Mouse (Mus musculus) limb, embryonic 10.5 days (tissue): ENCODE measurements around the gene Wdr70. TPM values are rescaled to one million over a fixed set of nuclear protein-coding genes. Genes with fewer than 3 reads are reported as not detected.
"Not testable (repeated sequence)": the region's sequence is repeated elsewhere in the genome, so short reads cannot be mapped to it uniquely, and the experiment has no call there.

Experiments used
- DNase-seq: peaks from one replicate; pipeline ENCODE4 v3.0.0-alpha.2; 2017; ENCODE audit warnings: low spot score
- H3K27ac ChIP-seq: fragments of 300-500 bp; sonication (generic); 2 replicates; pipeline ENCODE4 v1.5.1; 2016; ENCODE audit warnings: mild to moderate bottlenecking
- H3K27me3 ChIP-seq: fragments of 300-500 bp; sonication (generic); 2 replicates; pipeline ENCODE4 v1.6.1; 2016; ENCODE audit warnings: low read depth, mild to moderate bottlenecking; ENCODE audit not compliant: poor library complexity, severe bottlenecking
- H3K36me3 ChIP-seq: fragments of 300-500 bp; sonication (generic); 2 replicates; pipeline ENCODE4 v1.6.1; 2016; ENCODE audit warnings: mild to moderate bottlenecking, moderate library complexity
- H3K4me1 ChIP-seq: fragments of 300-500 bp; sonication (generic); 2 replicates; pipeline ENCODE4 v1.6.1; 2016
- H3K4me3 ChIP-seq: fragments of 300-500 bp; sonication (generic); 2 replicates; pipeline ENCODE4 v1.5.1; 2016; ENCODE audit warnings: mild to moderate bottlenecking, moderate library complexity
- H3K9me3 ChIP-seq: fragments of 300-500 bp; sonication (generic); replicated peaks from 2 replicates; pipeline ENCODE4 v1.6.1; 2016; ENCODE audit warnings: mild to moderate bottlenecking
- WGBS: fragments of 180-500 bp; shearing (Covaris S2); methylation state at CpG from one replicate; pipeline ENCODE4 v1.1.7; 2016; 5-methylcytosine and 5-hydroxymethylcytosine counted together
- polyA plus RNA-seq: library from polyadenylated mRNA; unstranded; fragments of >200 nt; fragmentation: Nextera tagmentation; extraction: Ambion mirVana; gene quantifications from 2 replicates; pipeline ENCODE4 v1.2.1, GENCODE M21; 2016

Gene Wdr70
- polyA plus RNA-seq, 1 experiment from 2014 or later: 71.4 TPM

DNA sequence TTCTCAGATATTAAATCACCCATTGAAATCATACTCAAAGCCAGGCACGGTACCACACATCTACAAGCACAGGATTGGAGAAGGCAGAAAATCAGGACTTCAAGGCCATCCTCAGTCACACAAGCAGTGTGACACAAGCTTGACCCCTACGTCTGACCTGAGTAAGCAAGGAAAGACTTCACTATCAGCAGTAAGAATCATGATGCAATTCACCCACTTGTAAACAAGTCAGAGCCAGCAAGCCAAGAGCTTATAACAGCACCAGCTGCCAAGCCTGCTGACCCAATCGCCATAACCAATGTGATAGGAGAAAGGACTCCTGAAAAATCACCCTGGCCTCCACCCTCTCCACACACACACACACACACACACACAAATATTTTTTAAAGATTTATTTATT, 10.3 kb downstream of the Wdr70 start:
- Histone ChIP-seq H3K36me3 (peaks cover 49% of the 10 kb centered on the region), H3K4me3 (no peak overlapping the region), H3K27ac (no peak overlapping the region), H3K27me3 (no peaks in the 10 kb centered on the region), H3K4me1 (no peaks in the 10 kb centered on the region), H3K9me3 (no peaks in the 10 kb centered on the region)
- no peak for DNase-seq
- WGBS: 75% methylated on average over 3 of the region's 3 CpGs

DNA sequence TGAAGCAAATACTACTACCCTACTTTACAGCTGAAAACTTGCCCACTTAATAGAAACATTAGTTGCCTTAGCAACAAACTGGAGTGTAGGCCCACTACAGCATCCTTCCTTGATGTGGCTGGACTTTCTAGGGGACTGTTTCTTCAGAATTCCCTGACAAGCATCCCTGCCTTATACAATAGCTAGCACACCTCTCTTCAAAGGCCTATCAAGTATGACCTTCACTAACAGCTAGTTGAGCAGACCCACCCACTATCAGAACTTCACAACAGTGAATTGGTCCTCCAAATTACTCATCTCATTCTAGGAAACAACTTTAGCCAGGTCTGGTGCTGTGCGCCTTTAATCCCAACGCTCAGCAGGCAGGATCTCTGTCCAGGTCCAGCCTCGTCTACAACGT, 11.7 kb downstream of the Wdr70 start:
- Histone ChIP-seq H3K9me3 (no peaks in the 10 kb centered on the region), H3K27me3 (no peaks in the 10 kb centered on the region), H3K27ac (no peak overlapping the region), H3K36me3 (peaks cover 41% of the 10 kb centered on the region), H3K4me1 (no peaks in the 10 kb centered on the region), H3K4me3 (no peak overlapping the region)
- WGBS: 93% methylated on average over 4 of the region's 4 CpGs
- DNase-seq: no peak

GRCm38 (mm10) chr15:8082139-8082538, 16.9 kb downstream of the Wdr70 start:
- DNase-seq: no peak
- Histone ChIP-seq H3K27me3 (no peaks in the 10 kb centered on the region), H3K27ac (no peak overlapping the region), H3K4me1 (no peaks in the 10 kb centered on the region), H3K4me3 (no peak overlapping the region), H3K36me3 (peaks cover 51% of the 10 kb centered on the region), H3K9me3 (no peaks in the 10 kb centered on the region)
- WGBS: 97% methylated on average over 8 of the region's 8 CpGs

DNA sequence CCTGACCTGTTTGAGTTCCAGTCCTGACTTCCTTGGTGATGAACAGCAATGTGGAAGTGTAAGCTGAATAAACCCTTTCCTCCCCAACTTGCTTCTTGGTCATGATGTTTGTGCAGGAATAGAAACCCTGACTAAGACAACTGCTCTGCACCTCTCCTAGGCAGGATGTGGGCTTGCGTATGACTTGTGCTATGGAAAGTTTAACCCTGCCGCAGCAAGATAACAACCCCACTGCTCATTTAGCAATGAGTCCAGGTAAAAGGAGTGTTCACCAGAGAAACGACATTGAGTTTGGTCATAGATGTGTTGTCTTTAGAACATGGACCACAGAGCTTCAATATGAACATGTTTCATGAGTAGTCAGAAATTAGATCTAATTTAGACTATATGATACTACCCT, 25.9 kb downstream of the Wdr70 start:
- H3K4me3 ChIP-seq, DNase-seq, H3K9me3 ChIP-seq, H3K4me1 ChIP-seq, H3K27ac ChIP-seq, H3K27me3 ChIP-seq: not testable (repeated sequence)
- WGBS: 94% methylated on average over 3 of the region's 3 CpGs
- H3K36me3 ChIP-seq: peaks cover 63% of the 10 kb centered on the region

DNA sequence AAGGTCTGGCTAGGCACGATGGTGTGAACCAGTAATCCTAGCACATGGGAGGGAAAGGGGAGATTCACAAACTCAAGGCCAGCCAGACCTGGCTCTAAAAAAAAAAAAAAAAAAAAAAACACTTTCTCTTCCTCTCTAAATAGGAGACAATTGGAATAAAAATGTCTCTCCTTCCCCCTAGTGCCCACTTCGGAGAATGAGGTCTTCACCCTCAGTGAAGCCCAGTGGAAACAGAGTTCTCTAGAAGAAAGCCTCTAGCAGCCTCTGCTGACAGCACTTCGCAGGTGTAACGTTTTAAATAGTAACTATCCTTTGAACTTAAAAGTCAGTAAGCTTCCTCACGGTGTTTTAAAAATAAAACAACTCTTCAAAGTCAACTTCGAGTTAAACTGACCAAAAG, 33.8 kb downstream of the Wdr70 start:
- Histone ChIP-seq H3K27me3 (no peaks in the 10 kb centered on the region), H3K27ac (no peak overlapping the region), H3K9me3 (no peaks in the 10 kb centered on the region), H3K4me1 (no peaks in the 10 kb centered on the region), H3K4me3 (no peak overlapping the region), H3K36me3 (peaks cover 41% of the 10 kb centered on the region)
- no peak for DNase-seq
- WGBS: 85% methylated on average over 6 of the region's 6 CpGs

DNA sequence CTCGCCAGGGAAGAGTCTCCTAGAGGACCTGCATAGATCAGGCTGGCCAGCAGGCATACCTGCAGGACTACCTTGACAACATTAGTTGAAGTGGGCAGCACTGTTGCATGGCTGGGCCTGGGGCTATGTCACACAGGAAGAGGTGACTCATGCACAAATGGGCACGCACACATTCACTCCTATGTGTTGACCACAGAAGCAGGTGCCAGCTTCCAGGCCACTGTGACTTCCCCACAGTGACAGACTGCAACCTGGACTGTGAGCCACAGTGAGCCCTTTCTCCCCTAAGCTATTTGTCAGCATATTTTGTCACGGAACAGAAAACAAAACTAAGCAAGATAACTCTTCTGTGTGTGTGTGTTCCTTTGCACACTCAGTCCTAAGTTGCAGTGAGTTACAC, 47.8 kb downstream of the Wdr70 start:
- H3K36me3 ChIP-seq: peaks cover 23% of the 10 kb centered on the region
- no peak overlapping the region for H3K27ac ChIP-seq
- no peaks in the 10 kb centered on the region for H3K4me1 ChIP-seq
- no peak for DNase-seq
- no peak overlapping the region for H3K4me3 ChIP-seq
- no peaks in the 10 kb centered on the region for H3K9me3 ChIP-seq
- no peaks in the 10 kb centered on the region for H3K27me3 ChIP-seq
- WGBS: 95% methylated on average over 3 of the region's 3 CpGs

DNA sequence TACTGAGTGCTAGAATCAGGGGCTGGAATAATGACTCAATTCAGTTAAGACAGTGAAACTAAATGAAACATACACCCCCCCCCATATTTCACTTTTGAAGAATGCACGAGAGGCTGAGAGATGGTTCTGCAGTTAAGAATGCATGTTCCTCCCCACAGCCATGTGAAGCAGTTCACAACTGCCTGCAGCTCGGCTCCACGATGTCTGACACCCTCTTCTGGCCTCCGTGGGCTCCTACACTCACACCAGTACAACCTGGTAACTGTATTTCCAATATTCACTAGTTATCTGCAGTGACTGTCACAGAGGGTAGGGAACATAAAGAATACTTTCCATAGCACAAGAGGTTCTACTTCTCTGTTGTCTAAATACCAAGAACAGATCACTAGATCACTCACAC, 59.2 kb downstream of the Wdr70 start:
- no peaks in the 10 kb centered on the region for H3K9me3 ChIP-seq
- no peaks in the 10 kb centered on the region for H3K27me3 ChIP-seq
- no peak overlapping the region for H3K4me3 ChIP-seq
- H3K27ac ChIP-seq: no peak overlapping the region
- H3K36me3 ChIP-seq: peaks cover 22% of the 10 kb centered on the region
- no peaks in the 10 kb centered on the region for H3K4me1 ChIP-seq
- DNase-seq: no peak
- 74% methylated on average over 4 of the region's 4 CpGs for WGBS

DNA sequence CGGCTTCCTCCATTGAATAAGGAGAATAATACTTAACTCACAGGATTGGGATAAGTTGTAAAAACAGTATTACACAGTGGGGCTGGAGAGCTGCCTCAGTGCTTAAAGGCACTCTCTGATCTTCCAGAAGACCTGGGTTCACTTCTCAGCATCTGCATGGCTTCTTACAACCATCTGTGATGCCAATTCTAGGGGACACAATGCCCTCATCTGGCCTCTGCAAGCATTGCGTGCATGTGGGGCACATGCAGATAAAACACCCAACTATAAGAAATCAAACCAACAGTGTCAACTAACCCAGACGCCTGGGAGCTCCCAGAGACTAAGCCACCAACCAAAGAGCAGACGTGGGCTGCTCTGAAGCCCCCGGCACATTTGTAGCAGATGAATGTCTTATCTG, 60.6 kb downstream of the Wdr70 start:
- 94% methylated on average over 5 of the region's 5 CpGs for WGBS

DNA sequence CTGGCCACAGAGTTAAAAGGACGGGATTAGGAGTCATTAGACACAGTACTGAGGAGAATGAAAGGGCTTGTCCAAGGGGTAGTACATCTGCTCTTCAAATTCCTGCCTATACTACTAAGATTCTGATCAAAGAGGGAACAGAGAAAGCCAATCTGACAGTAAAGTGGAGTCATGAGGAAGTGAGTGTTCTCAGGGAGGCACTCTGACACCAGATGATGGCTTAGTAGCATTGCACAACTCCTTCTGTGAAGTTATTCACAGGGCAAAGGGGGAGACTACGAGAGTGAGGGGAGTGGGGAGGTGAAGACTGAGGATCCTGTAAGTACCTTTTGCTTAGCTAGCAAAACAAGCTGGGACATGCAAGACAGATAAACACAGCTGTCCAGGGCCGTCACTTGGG, 61.2 kb downstream of the Wdr70 start:
- no peaks in the 10 kb centered on the region for H3K9me3 ChIP-seq
- no peaks in the 10 kb centered on the region for H3K27me3 ChIP-seq
- DNase-seq: no peak
- H3K36me3 ChIP-seq: peaks cover 23% of the 10 kb centered on the region
- 80% methylated on average over 3 of the region's 3 CpGs for WGBS
- no peak overlapping the region for H3K4me3 ChIP-seq
- H3K27ac ChIP-seq: no peak overlapping the region
- H3K4me1 ChIP-seq: no peaks in the 10 kb centered on the region

More for the DNA sequence above, 60.6 kb downstream of the Wdr70 start:
- no peaks in the 10 kb centered on the region for H3K4me1 ChIP-seq
- H3K36me3 ChIP-seq: peaks cover 22% of the 10 kb centered on the region
- H3K27me3 ChIP-seq: no peaks in the 10 kb centered on the region
- no peak for DNase-seq
- no peaks in the 10 kb centered on the region for H3K9me3 ChIP-seq
- H3K27ac ChIP-seq: no peak overlapping the region
- H3K4me3 ChIP-seq: no peak overlapping the region

GRCm38 (mm10) chr15:8031211-8031610, 67.8 kb downstream of the Wdr70 start:
- H3K9me3 ChIP-seq: no peaks in the 10 kb centered on the region
- H3K27me3 ChIP-seq: no peaks in the 10 kb centered on the region
- WGBS: 88% methylated on average over 7 of the region's 7 CpGs
- no peak overlapping the region for H3K4me3 ChIP-seq
- peaks cover 13% of the 10 kb centered on the region for H3K36me3 ChIP-seq
- H3K27ac ChIP-seq: no peak overlapping the region
- H3K4me1 ChIP-seq: no peaks in the 10 kb centered on the region
- DNase-seq: no peak

DNA sequence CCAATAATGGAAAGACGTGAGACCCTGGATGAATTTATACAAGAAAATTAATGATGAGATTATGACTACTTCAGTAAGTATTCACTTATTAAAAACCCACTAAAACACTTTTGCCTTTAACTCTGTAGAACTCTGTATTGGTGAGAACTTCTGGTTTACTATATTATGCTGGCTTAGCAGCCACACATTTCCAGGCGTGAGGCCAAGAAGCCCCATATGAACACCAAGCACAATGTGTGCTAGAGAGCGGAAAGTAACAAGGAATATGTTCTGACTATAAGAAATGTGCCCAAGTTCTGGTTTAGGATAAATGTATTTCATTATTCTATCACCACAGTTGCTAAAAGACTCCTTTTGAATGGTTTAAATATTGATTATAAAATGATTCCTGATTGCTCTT, 68.4 kb downstream of the Wdr70 start:
- H3K27me3 ChIP-seq: no peaks in the 10 kb centered on the region
- DNase-seq: no peak
- H3K9me3 ChIP-seq: no peaks in the 10 kb centered on the region
- peaks cover 13% of the 10 kb centered on the region for H3K36me3 ChIP-seq
- H3K27ac ChIP-seq: no peak overlapping the region
- whole genome bisulfite sequencing: 97% methylated on average over 3 of the region's 3 CpGs
- no peaks in the 10 kb centered on the region for H3K4me1 ChIP-seq
- no peak overlapping the region for H3K4me3 ChIP-seq

- Histone ChIP-seq H3K4me1 (no peaks in the 10 kb centered on the region), H3K27me3 (no peaks in the 10 kb centered on the region), H3K36me3 (peaks cover 3% of the 10 kb centered on the region; the same call in 1 of the 2 replicates), H3K27ac (no peak overlapping the region), H3K4me3 (no peak overlapping the region), H3K9me3 (no peaks in the 10 kb centered on the region)
- 94% methylated on average over 2 of the region's 2 CpGs for WGBS
- DNase-seq: no peak
These were observed 71.5 kb downstream of the Wdr70 start for GRCm38 (mm10) chr15:8027503-8027902.

GRCm38 (mm10) chr15:8011418-8011817, 87.6 kb downstream of the Wdr70 start:
- no peaks in the 10 kb centered on the region for H3K36me3 ChIP-seq
- no peak overlapping the region for H3K4me3 ChIP-seq
- DNase-seq: no peak
- no peak overlapping the region for H3K27ac ChIP-seq
- no peaks in the 10 kb centered on the region for H3K27me3 ChIP-seq
- WGBS: 97% methylated on average over 7 of the region's 7 CpGs
- H3K4me1 ChIP-seq: no peaks in the 10 kb centered on the region
- H3K9me3 ChIP-seq: no peaks in the 10 kb centered on the region

GRCm38 (mm10) chr15:8007413-8007812, 91.6 kb downstream of the Wdr70 start:
- no peaks in the 10 kb centered on the region for H3K27me3 ChIP-seq
- no peak overlapping the region for H3K4me3 ChIP-seq
- H3K27ac ChIP-seq: no peak overlapping the region
- DNase-seq: no peak
- H3K36me3 ChIP-seq: no peaks in the 10 kb centered on the region
- no peaks in the 10 kb centered on the region for H3K9me3 ChIP-seq
- WGBS: 51% methylated on average over 8 of the region's 8 CpGs
- no peaks in the 10 kb centered on the region for H3K4me1 ChIP-seq
